Mouse (Mus musculus): ENCODE results near the gene Dst. TPM values are rescaled to one million over a fixed set of nuclear protein-coding genes. Genes with fewer than 3 reads are reported as not detected.

Gene Dst
- total RNA-seq, 2 experiments from 2014 or later: 209 to 234 TPM

- DNase-seq (ENCODE audit: low spot score in 2 of 2): no peak
Observed at GRCm38 (mm10) chr1:34165926-34166325, 257.9 kb downstream of the Dst start.

- DNase-seq (ENCODE audit: low spot score in 2 of 2): peak in 1 of 2 experiments; percentile 15
Observed at GRCm38 (mm10) chr1:34167151-34168057, 259.4 kb downstream of the Dst start.

GRCm38 (mm10) chr1:34169086-34169485 lies 261.1 kb downstream of the Dst start:
- no peak for DNase-seq (ENCODE audit: low spot score in 2 of 2)

GRCm38 (mm10) chr1:34174517-34174916 lies 266.5 kb downstream of the Dst start:
- DNase-seq (ENCODE audit: low spot score in 2 of 2): no peak

- DNase-seq (ENCODE audit: low spot score in 2 of 2): no peak
Observed at GRCm38 (mm10) chr1:34174961-34175360, 266.9 kb downstream of the Dst start.

GRCm38 (mm10) chr1:34178022-34178727 lies 270.1 kb downstream of the Dst start:
- no peak for DNase-seq (ENCODE audit: low spot score in 2 of 2)

- no peak for DNase-seq (ENCODE audit: low spot score in 2 of 2)
Observed at GRCm38 (mm10) chr1:34179756-34180155, 271.7 kb downstream of the Dst start.

GRCm38 (mm10) chr1:34182406-34183249 lies 274.6 kb downstream of the Dst start:
- DNase-seq (ENCODE audit: low spot score in 2 of 2): peak in 1 of 2 experiments; percentile 21

- DNase-seq (ENCODE audit: low spot score in 2 of 2): peak in 1 of 2 experiments; percentile 15
Observed at GRCm38 (mm10) chr1:34183250-34183926, 275.4 kb downstream of the Dst start.

GRCm38 (mm10) chr1:34184266-34184665 lies 276.2 kb downstream of the Dst start:
- no peak for DNase-seq (ENCODE audit: low spot score in 2 of 2)

GRCm38 (mm10) chr1:34186033-34186432 lies 278.0 kb downstream of the Dst start:
- DNase-seq (ENCODE audit: low spot score in 2 of 2): no peak

- DNase-seq (ENCODE audit: low spot score in 2 of 2): no peak
Observed at GRCm38 (mm10) chr1:34187501-34187900, 279.5 kb downstream of the Dst start.

GRCm38 (mm10) chr1:34188721-34189236 lies 280.8 kb downstream of the Dst start:
- no peak for DNase-seq (ENCODE audit: low spot score in 2 of 2)

GRCm38 (mm10) chr1:34189318-34189717 lies 281.3 kb downstream of the Dst start:
- peak in 1 of 2 experiments; percentile 49 for DNase-seq (ENCODE audit: low spot score in 2 of 2)

GRCm38 (mm10) chr1:34189970-34190369 lies 281.9 kb downstream of the Dst start:
- DNase-seq (ENCODE audit: low spot score in 2 of 2): peak; percentile 49

- DNase-seq (ENCODE audit: low spot score in 2 of 2): no peak
Observed at GRCm38 (mm10) chr1:34192174-34192573, 284.1 kb downstream of the Dst start.

- DNase-seq (ENCODE audit: low spot score in 2 of 2): no peak
Observed at GRCm38 (mm10) chr1:34200791-34201190, 292.8 kb downstream of the Dst start.

- peak in 1 of 2 experiments; percentile 18 for DNase-seq (ENCODE audit: low spot score in 2 of 2)
Observed at GRCm38 (mm10) chr1:34201483-34201882, 293.5 kb downstream of the Dst start.

GRCm38 (mm10) chr1:34211704-34212103 lies 303.7 kb downstream of the Dst start:
- DNase-seq (ENCODE audit: low spot score in 2 of 2): no peak

GRCm38 (mm10) chr1:34216456-34216855 lies 308.4 kb downstream of the Dst start:
- DNase-seq (ENCODE audit: low spot score in 2 of 2): no peak

All from layer of hippocampus, postnatal 14 days (tissue).